Mouse (Mus musculus): ENCODE results near the gene Epm2aip1. TPM values are rescaled to one million over a fixed set of nuclear protein-coding genes. Genes with fewer than 3 reads are reported as not detected.

Epm2aip1 gene
- total RNA-seq (2014; fragmentation: Nextera tagmentation), result 15.9 and 16.7 TPM in 2 replicates
- total RNA-seq (2017), result 11.2 and 18.6 TPM in 2 replicates

GRCm38 (mm10) chr9:111271434-111272160 is at the start of gene Epm2aip1, which contains the start of gene Mlh1:
Gene Epm2aip1 (plus strand): TSS chr9:111271929.
Gene Mlh1 (minus strand): TSS chr9:111271791.
- ATAC-seq (replicated peaks; ENCODE audit: low FRiP score, low TSS enrichment, poor library complexity, severe bottlenecking), result peak; percentile 94

DNA sequence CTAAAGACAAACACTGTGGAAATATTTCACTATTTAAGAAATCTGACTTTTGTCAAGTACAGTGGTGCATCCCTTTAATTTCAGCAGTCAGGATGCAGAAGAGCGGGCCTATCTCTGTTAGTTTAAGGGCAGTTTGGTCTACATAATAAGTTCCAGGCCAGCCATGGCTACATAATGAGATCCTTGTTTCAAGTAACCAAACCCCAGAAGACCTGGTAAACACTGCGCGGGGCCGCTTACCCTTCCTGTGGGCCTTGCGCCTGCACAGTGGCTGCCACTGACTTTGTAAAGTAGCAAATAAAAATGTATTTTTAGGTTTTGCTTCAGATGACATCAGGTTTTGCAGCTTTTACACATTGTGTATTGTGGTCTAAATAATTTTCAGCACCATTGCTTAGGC is 48.3 kb upstream of the Epm2aip1 start:
- ATAC-seq (replicated peaks; ENCODE audit: low FRiP score, low TSS enrichment, poor library complexity, severe bottlenecking), result no peak

DNA sequence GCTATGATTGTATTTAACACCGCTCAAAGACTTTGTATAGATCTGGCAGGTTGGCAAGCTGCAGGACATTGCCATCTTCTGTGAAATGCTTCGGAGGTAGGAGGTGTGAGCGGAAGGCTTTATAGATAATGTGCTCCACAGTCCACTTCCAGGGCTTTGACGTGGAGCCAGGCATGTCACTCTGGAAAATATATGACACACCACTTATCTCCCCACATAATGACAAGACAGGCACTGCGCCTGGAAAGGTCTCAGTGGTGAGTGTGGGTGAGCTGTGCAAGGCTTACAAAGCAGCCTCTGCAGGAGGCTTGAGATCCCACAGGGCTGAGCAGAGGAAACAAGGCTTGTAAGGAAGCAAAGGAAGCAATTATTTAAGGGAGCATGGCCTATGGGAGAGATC is 43.3 kb upstream of the Epm2aip1 start:
- no peak for ATAC-seq (replicated peaks; ENCODE audit: low FRiP score, low TSS enrichment, poor library complexity, severe bottlenecking)

- no peak for ATAC-seq (replicated peaks; ENCODE audit: low FRiP score, low TSS enrichment, poor library complexity, severe bottlenecking)
These were observed 37.0 kb upstream of the Epm2aip1 start for GRCm38 (mm10) chr9:111234701-111235100.

GRCm38 (mm10) chr9:111237726-111238125 is 34.0 kb upstream of the Epm2aip1 start:
- ATAC-seq (replicated peaks; ENCODE audit: low FRiP score, low TSS enrichment, poor library complexity, severe bottlenecking), result no peak

DNA sequence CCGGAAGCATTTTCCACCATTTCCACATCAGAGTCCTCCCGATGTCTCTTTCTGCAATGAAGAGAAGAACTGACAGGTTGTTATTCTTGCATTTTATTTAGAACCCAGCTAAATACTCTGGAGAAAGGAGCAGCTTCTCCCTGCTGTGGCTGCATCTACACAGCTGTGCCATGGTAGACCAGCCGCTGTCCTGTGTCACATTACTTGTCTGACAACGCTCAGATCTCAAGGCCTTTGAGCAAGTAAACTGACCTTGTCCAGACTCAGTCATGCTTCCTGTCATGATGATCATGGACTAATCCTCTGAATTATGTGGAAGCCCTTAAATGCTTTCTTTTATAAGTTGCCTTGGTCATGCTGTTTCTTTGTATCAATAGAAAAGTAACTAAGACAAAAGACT is 31.9 kb upstream of the Epm2aip1 start:
- ATAC-seq (replicated peaks; ENCODE audit: low FRiP score, low TSS enrichment, poor library complexity, severe bottlenecking), result no peak

- ATAC-seq (replicated peaks; ENCODE audit: low FRiP score, low TSS enrichment, poor library complexity, severe bottlenecking), result no peak
These were observed 28.3 kb upstream of the Epm2aip1 start for GRCm38 (mm10) chr9:111243384-111243783.

DNA sequence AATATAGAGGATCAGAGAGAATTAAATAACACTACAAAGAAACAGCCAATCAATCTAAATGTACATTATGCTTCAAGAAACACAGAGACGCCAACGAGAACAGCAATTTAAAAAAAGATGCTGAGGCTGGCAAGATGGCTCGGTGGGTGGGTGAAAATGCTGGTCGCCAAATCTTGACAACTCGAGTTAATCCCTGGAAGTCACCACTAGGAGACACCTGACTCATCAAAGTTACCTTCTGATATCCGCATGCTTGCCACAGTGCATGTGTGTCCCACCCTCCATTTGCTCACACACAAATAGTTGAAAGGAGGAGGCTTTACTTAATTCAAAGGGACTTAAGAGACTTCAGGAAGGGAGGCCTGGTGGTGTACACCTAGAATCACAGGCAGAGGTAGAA is 26.2 kb upstream of the Epm2aip1 start:
- no peak for ATAC-seq (replicated peaks; ENCODE audit: low FRiP score, low TSS enrichment, poor library complexity, severe bottlenecking)

- peak; percentile 66 for ATAC-seq (replicated peaks; ENCODE audit: low FRiP score, low TSS enrichment, poor library complexity, severe bottlenecking)
These were observed 24.0 kb upstream of the Epm2aip1 start for GRCm38 (mm10) chr9:111247682-111248246.

DNA sequence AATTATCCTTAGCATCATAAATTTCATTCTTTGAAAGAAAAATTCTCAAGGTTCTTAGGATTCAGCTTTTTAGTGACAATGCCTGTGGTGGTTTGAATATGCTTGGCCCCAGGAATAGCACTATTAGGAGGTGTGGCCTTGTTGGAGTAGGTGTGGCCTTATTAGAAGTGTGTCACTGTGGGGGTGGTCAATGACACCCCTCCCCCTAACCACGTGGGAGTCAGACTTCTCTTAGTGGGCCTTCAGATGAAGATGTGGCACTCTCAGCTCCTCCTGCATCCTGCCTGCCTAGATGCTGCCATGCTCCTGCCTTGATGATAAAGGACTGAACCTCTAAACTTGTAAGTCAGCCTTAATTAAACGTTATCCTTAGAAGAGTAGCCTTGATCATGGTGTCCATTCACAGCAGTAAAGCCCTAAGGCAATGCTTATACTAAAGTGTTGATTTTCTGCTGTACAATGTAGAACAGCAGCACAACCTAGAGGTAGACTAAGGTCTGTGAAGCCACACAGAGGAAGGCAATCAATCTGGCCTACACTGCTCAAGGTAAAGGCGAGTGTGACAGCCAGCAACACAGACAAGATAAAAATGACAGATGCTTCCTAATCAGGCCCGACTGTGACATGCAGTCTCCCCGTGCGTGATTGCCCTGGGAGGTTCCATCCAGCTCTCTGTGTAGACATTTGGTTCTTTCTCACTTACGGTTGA is 19.4 kb upstream of the Epm2aip1 start:
- ATAC-seq (replicated peaks; ENCODE audit: low FRiP score, low TSS enrichment, poor library complexity, severe bottlenecking), result no peak

DNA sequence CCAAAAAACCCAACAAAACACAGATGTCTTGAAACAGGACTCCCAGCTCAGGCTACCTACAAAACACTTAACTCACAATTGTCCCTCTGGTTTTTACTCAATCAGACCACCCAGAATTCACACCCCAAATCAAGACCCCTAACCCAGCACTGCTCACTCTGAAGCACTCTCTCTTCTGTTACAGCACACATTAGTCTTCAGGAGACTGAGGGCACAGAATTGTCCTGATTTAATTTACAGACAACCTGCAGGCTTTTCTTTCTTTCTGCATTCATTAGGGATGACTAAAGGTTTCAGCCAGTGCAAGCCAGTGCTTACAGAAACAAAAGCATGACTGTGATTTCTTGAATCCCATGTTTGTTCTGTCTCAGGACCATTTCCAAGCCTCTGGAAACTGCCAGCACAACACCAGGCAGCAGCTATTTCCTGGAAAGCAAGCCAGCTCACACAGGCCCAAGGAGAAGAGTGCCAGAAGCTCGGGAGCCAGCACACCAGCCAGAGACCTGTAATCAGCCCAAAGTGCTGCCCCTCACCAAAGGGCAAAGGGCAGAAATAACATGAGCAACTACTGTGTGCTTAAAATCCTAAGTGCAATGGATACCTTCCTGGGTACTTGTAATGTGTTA is 11.3 kb upstream of the Epm2aip1 start:
- ATAC-seq (replicated peaks; ENCODE audit: low FRiP score, low TSS enrichment, poor library complexity, severe bottlenecking), result no peak

DNA sequence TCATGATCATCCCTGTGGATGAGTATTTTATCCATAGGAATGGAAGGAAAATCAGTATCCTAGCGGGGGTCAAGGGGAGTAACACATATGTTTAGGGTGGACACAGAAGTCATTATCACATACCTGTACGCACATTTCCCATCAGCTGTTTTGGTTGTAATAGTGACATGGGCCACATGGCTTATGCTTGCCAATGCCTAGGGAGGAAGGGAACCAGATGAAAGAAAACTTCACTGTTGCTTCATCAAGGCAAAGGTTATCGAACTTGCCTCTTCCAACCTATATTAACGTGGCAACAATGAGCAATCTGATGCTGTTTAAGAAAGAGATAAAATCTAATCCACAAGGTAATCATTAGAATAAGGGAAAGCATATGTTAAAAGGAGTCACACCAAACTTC is 10.4 kb upstream of the Epm2aip1 start:
- ATAC-seq (replicated peaks; ENCODE audit: low FRiP score, low TSS enrichment, poor library complexity, severe bottlenecking), result no peak

DNA sequence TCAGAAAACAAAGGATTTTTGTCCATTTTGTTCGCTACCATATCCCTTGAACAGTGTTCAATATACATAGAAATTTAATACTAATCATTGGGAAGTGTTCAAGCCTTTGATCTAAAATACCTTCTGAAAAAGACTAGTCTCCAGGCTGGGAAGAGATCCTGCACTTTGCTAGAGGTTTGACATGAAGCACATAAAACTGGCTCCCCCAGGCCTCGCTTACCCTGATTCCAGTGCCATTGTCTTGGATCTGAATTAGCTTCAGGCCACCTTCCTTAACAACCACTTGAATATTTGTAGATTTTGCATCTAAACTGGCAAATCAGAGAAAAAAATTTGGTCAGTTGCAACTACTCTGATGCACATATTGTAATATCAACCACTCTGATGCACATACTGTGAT is 3.7 kb upstream of the Epm2aip1 start:
- no peak for ATAC-seq (replicated peaks; ENCODE audit: low FRiP score, low TSS enrichment, poor library complexity, severe bottlenecking)

DNA sequence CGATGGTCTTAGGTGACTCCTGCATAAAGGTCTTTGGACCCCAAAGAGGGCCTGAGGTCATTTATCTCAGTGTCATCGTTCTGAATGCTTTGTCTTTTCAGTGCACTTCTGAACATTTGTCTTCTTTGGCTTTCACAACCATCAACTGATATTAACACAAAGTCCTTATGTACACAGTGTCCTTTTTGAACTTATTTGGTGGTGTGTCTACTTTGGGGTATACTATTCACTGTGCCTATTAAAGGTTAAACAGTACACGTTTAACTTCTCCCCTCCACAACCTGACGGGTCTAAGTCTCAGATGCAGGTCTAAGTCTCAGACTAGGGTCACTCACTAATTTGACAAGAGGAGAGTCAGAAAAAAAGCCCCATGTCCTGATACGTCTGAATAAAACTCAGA is 1.1 kb upstream of the Epm2aip1 start:
- ATAC-seq (replicated peaks; ENCODE audit: low FRiP score, low TSS enrichment, poor library complexity, severe bottlenecking), result no peak

DNA sequence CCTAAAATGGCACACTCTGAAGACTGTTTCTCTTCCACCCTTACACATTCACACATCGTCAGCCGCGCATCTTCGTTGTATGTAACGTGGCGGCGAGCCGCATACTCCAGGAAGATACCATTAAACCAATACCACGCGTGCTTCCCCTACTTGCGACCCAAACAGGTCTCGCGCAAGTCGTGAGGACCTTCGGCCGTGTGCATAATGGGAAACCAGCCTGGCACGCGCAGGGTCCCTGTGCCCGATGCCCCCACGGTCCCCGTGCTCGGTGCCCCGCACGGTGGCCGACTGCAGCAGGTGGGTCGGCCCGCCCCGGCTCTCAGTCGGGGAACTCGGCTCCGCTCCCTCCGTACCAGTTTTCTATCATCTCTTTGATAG is 684 bp upstream of the Epm2aip1 start:
- ATAC-seq (replicated peaks; ENCODE audit: low FRiP score, low TSS enrichment, poor library complexity, severe bottlenecking), result peak; percentile 62

DNA sequence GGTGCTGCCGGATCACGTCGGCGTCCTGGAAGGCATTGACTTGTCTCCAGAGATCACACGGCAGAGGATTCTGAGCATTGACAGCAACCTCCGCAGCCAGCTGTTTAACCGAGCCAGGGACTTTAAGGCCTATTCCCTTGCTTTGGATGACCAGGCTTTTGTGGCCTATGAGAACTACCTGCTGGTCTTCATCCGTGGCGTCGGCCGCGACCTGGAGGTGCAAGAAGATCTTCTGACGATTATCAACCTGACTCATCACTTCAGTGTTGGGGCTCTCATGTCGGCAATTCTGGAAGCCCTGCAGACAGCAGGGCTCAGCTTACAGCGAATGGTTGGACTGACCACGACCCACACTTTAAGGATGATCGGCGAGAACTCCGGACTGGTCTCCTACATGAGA is 627 bp downstream of the Epm2aip1 start:
- ATAC-seq (replicated peaks; ENCODE audit: low FRiP score, low TSS enrichment, poor library complexity, severe bottlenecking), result peak; percentile 1; the same call in 1 of the 2 replicates

- ATAC-seq (replicated peaks; ENCODE audit: low FRiP score, low TSS enrichment, poor library complexity, severe bottlenecking), result no peak
These were observed 1.5 kb downstream of the Epm2aip1 start for GRCm38 (mm10) chr9:111272996-111273785.

DNA sequence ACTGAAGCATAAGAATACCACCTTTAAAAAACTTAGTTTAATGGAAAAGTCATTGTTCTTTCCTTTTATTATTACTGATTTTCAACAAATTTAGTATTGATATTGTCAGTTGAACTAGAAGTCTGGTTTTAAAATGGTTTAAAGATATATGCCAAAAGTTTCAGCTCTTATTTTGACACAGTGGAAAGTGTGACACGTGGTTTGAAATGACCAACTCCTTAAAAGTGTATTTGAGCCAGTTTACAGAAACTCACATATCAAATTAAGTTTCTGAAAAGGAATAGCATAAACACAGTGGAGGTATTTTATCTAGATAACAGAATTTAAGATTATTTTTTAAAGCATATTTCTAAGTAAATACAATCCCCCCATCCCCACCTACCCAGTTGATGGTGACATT is 2.2 kb downstream of the Epm2aip1 start:
- ATAC-seq (replicated peaks; ENCODE audit: low FRiP score, low TSS enrichment, poor library complexity, severe bottlenecking), result no peak

DNA sequence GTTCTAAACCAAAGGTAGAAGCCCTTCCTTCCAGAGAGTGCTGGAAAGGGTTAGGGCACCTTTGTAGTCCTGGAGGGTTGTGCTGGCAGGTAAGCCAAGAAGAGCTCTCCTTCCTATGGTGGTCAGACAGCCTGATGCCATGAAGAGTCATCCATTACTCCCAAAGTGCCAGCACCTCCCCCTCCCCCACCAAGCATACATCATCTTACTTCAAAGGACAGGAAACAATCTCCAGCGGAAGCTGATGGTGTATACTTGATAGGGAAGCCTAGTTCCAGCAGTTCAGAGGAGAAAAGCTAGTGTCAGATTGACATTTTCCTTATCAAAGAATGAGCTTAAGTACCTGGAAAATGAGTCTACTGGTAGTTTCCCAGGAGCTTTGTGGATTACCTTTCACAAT is 3.4 kb downstream of the Epm2aip1 start:
- no peak for ATAC-seq (replicated peaks; ENCODE audit: low FRiP score, low TSS enrichment, poor library complexity, severe bottlenecking)
